Mouse (Mus musculus): Measurements from ENCODE around the gene Prdm16. TPM values are rescaled to one million over a fixed set of nuclear protein-coding genes. Genes with fewer than 3 reads are reported as not detected.

Gene Prdm16
- polyA plus RNA-seq, 1 experiment from 2014 or later: 19.0 TPM

- peak; percentile 22 for ATAC-seq (replicated peaks; ENCODE audit: low FRiP score, low read depth)
- Histone ChIP-seq H3K9me3 (replicated peaks; ENCODE audit: low read length) (no peaks in the 10 kb centered on the region), H3K27me3 (ENCODE audit: insufficient read depth, low read length) (peaks cover 73% of the 10 kb centered on the region), H3K27ac (peak overlapping the region; percentile 87), H3K36me3 (ENCODE audit: insufficient read depth, low read length) (no peaks in the 10 kb centered on the region), H3K4me2 (ENCODE audit: low read length) (peak overlapping the region; percentile 63), H3K9ac (ENCODE audit: low read depth, low read length) (peak overlapping the region; percentile 81), H3K4me1 (replicated peaks; ENCODE audit: insufficient read depth, low read length) (peaks cover 12% of the 10 kb centered on the region; the same call in 1 of the 2 replicates), H3K4me3 (replicated peaks; ENCODE audit: low read depth, low read length) (peak overlapping the region; percentile 74)
- DNase-seq (ENCODE audit: low spot score): peak; percentile 76
- TF ChIP-seq CTCF (IDR thresholded peaks at IDR 0.05; ENCODE audit: low read depth): peak; percentile 49
- WGBS: 2% methylated on average over 22 of the region's 30 CpGs
Measured at GRCm38 (mm10) chr4:154636053-154636433, 630 bp downstream of the Prdm16 start.

DNA sequence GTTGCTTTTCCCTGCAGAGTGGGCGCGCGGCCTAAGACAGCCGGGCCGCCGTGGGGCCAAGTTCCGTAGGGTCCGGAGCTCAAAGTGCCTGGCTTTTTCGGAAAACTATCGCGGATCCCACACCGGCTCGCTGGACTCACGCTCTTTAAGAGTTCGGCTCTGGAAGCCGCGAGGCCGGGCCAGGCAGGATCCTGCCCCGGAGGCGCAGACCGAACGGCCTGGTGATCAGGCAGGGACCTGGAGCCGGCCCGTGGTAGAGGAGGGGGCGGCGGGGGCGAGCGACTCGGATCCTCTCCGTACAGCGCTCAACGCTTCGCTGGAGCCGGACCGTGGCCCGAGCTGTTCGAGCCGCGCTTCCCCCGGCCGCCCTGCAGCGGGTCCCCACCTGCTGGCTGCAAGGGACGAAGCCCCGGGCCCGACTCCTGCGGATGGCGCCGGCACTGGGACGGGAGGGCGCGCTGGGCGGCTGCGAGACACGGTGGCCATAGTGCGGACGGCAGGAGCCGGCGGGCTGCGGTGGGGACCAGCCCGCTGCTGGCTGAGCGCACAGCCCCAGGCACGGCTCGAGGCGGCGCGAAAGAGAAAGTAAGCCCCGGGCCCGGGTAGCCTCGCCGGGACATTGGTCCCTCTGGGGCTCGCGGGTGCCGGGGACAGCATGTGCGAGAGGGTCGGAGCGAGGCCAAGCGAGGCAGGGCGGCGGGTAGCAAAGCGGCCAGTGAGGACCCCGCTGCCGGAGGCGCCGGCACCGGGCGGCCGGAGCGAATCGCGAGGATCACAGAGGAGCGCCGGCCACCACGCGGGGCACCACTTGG lies 1.2 kb downstream of the Prdm16 start:
- H3K36me3 ChIP-seq (ENCODE audit: insufficient read depth, low read length): no peaks in the 10 kb centered on the region
- ATAC-seq (replicated peaks; ENCODE audit: low FRiP score, low read depth): 0 out of 2 replicates have a peak, but pooled peaks have one; percentile 4
- under 1% methylated on average over 87 of the region's 94 CpGs for WGBS
- H3K4me1 ChIP-seq (replicated peaks; ENCODE audit: insufficient read depth, low read length): peaks cover 12% of the 10 kb centered on the region; the same call in 1 of the 2 replicates
- peak overlapping the region; percentile 63 for H3K4me2 ChIP-seq (ENCODE audit: low read length)
- peak overlapping the region; percentile 87 for H3K27ac ChIP-seq
- no peaks in the 10 kb centered on the region for H3K9me3 ChIP-seq (replicated peaks; ENCODE audit: low read length)
- peak overlapping the region; percentile 81 for H3K9ac ChIP-seq (ENCODE audit: low read depth, low read length)
- H3K27me3 ChIP-seq (ENCODE audit: insufficient read depth, low read length): peaks cover 73% of the 10 kb centered on the region
- DNase-seq (ENCODE audit: low spot score): peak; percentile 57
- TF ChIP-seq CTCF (IDR thresholded peaks at IDR 0.05; ENCODE audit: low read depth): no peak
- H3K4me3 ChIP-seq (replicated peaks; ENCODE audit: low read depth, low read length): peak overlapping the region; percentile 74

DNA sequence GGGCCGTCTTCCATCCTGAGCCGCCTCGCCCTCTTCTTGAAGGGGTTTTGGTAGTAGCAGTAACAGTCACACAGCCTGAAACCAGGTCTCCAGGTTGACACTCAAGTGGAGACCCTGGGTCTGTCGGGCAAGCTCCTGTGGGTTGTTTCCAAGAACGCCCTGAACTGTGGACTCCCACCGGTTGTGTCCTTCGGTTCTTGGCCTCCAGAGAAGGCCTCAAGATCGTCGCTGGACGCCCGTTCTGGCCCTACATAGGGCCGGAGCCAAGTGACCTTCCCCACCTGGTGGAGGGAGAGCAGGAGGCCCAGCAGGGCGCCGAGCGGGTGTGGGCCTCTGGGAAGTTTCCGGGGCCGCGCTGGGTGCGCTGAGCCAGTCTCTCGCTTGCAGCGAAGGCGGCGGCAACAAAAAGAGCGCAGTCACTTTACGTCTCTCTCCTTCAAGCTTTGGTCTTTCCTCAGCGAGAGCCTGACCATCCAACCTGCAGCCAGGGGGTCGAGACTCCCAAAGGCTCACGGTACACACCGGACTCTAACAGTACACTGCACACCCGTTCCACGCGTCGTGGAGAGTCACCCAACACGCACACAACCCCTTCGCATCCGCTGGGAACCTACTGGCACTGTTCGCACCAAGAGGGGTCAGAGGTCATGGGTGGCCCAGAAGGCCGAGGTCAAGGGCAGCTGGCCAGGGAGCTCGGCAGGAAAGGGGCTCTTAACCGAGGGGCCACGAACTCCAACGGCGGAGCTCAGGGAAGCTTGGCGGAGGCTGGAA lies 2.0 kb downstream of the Prdm16 start:
- Histone ChIP-seq H3K4me3 (replicated peaks; ENCODE audit: low read depth, low read length) (peak overlapping the region; percentile 74), H3K27me3 (ENCODE audit: insufficient read depth, low read length) (peaks cover 65% of the 10 kb centered on the region), H3K9ac (ENCODE audit: low read depth, low read length) (peak overlapping the region; percentile 81), H3K4me2 (ENCODE audit: low read length) (peak overlapping the region; percentile 63), H3K4me1 (replicated peaks; ENCODE audit: insufficient read depth, low read length) (peaks cover 12% of the 10 kb centered on the region; the same call in 1 of the 2 replicates), H3K36me3 (ENCODE audit: insufficient read depth, low read length) (no peaks in the 10 kb centered on the region), H3K9me3 (replicated peaks; ENCODE audit: low read length) (no peaks in the 10 kb centered on the region), H3K27ac (peak overlapping the region; percentile 87)
- no peak for DNase-seq (ENCODE audit: low spot score)
- no peak for TF ChIP-seq CTCF (IDR thresholded peaks at IDR 0.05; ENCODE audit: low read depth)
- no peak for ATAC-seq (replicated peaks; ENCODE audit: low FRiP score, low read depth)
- WGBS: 11% methylated on average over 44 of the region's 44 CpGs

- DNase-seq (ENCODE audit: low spot score) (no peak), ATAC-seq (replicated peaks; ENCODE audit: low FRiP score, low read depth) (no peak)
- no peaks in the 10 kb centered on the region for H3K36me3 ChIP-seq (ENCODE audit: insufficient read depth, low read length)
- 45% methylated on average over 3 of the region's 3 CpGs for WGBS
- H3K9ac ChIP-seq (ENCODE audit: low read depth, low read length): peak overlapping the region; percentile 81
- peaks cover 12% of the 10 kb centered on the region; the same call in 1 of the 2 replicates for H3K4me1 ChIP-seq (replicated peaks; ENCODE audit: insufficient read depth, low read length)
- peak overlapping the region; percentile 87 for H3K27ac ChIP-seq
- peaks cover 58% of the 10 kb centered on the region for H3K27me3 ChIP-seq (ENCODE audit: insufficient read depth, low read length)
- H3K4me3 ChIP-seq (replicated peaks; ENCODE audit: low read depth, low read length): peak overlapping the region; percentile 74
- H3K4me2 ChIP-seq (ENCODE audit: low read length): peak overlapping the region; percentile 63
- no peaks in the 10 kb centered on the region for H3K9me3 ChIP-seq (replicated peaks; ENCODE audit: low read length)
- TF ChIP-seq CTCF (IDR thresholded peaks at IDR 0.05; ENCODE audit: low read depth): no peak
Measured at GRCm38 (mm10) chr4:154634001-154634400, 2.7 kb downstream of the Prdm16 start.

- no peak for DNase-seq (ENCODE audit: low spot score)
- H3K9me3 ChIP-seq (replicated peaks; ENCODE audit: low read length): no peaks in the 10 kb centered on the region
- TF ChIP-seq CTCF (IDR thresholded peaks at IDR 0.05; ENCODE audit: low read depth): no peak
- peaks cover 12% of the 10 kb centered on the region; the same call in 1 of the 2 replicates for H3K4me1 ChIP-seq (replicated peaks; ENCODE audit: insufficient read depth, low read length)
- 40% methylated on average over 14 of the region's 14 CpGs for WGBS
- 0 out of 2 replicates have a peak overlapping the region, but pooled peaks have one; percentile 87 for H3K27ac ChIP-seq
- ATAC-seq (replicated peaks; ENCODE audit: low FRiP score, low read depth): 0 out of 2 replicates have a peak, but pooled peaks have one; percentile 15
- H3K4me2 ChIP-seq (ENCODE audit: low read length): peak overlapping the region; percentile 63
- H3K36me3 ChIP-seq (ENCODE audit: insufficient read depth, low read length): no peaks in the 10 kb centered on the region
- H3K27me3 ChIP-seq (ENCODE audit: insufficient read depth, low read length): peaks cover 56% of the 10 kb centered on the region
- peak overlapping the region; percentile 74 for H3K4me3 ChIP-seq (replicated peaks; ENCODE audit: low read depth, low read length)
- peak overlapping the region; percentile 81 for H3K9ac ChIP-seq (ENCODE audit: low read depth, low read length)
Measured at GRCm38 (mm10) chr4:154632800-154633764, 3.6 kb downstream of the Prdm16 start.

Measured in kidney, postnatal 0 days (tissue).